Mouse (Mus musculus): ENCODE data around the gene Ptprk. TPM values are rescaled to one million over a fixed set of nuclear protein-coding genes. Genes with fewer than 3 reads are reported as not detected.

Ptprk gene
- polyA plus RNA-seq, 1 experiment from 2014 or later = 33.8 TPM

DNA sequence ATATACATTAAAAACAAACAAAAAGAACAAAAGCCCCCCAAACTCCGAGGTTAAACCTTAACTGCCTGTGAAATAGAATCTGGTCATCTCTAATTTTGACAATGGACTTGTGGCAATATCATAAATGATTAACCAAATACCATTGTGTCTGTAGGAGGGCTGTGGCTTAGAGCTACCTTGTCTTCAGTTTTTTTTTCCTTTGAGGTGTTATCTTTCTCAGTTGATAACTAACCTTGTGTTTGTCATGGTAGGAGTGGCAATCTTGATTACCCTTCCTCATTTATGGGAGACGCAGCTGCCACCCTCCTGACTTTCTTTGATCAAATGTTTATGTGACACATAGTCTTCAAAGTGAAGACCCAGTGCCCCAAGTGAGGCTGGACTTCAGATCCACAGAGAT is 24.3 kb downstream of the Ptprk start:
- Histone ChIP-seq H3K27me3 (ENCODE audit: control insufficient read depth, insufficient read depth, low read depth, low read length) (no peaks in the 10 kb centered on the region), H3K36me3 (ENCODE audit: control insufficient read depth, insufficient read depth, low read length) (no peaks in the 10 kb centered on the region), H3K9ac (ENCODE audit: low read depth, low read length) (no peak overlapping the region), H3K9me3 (replicated peaks; ENCODE audit: control insufficient read depth, low read length, poor library complexity, severe bottlenecking) (no peaks in the 10 kb centered on the region), H3K4me2 (ENCODE audit: low read length) (no peak overlapping the region), H3K27ac (ENCODE audit: low read length) (no peak overlapping the region), H3K4me1 (ENCODE audit: control insufficient read depth, insufficient read depth, low read length) (0 out of 2 replicates have a peak, but pooled peaks cover 4% of the 10 kb centered on the region), H3K4me3 (ENCODE audit: low read depth, low read length) (no peak overlapping the region)
- 92% methylated on average over 2 of the region's 2 CpGs for WGBS
- ATAC-seq = no peak

- 96% methylated on average over 4 of the region's 4 CpGs for WGBS
- H3K4me1 ChIP-seq (ENCODE audit: control insufficient read depth, insufficient read depth, low read length) = no peaks in the 10 kb centered on the region
- no peak overlapping the region for H3K4me3 ChIP-seq (ENCODE audit: low read depth, low read length)
- H3K9ac ChIP-seq (ENCODE audit: low read depth, low read length) = no peak overlapping the region
- no peak overlapping the region for H3K4me2 ChIP-seq (ENCODE audit: low read length)
- no peak overlapping the region for H3K27ac ChIP-seq (ENCODE audit: low read length)
- ATAC-seq = no peak
- H3K9me3 ChIP-seq (replicated peaks; ENCODE audit: control insufficient read depth, low read length, poor library complexity, severe bottlenecking) = no peaks in the 10 kb centered on the region
- H3K36me3 ChIP-seq (ENCODE audit: control insufficient read depth, insufficient read depth, low read length) = no peaks in the 10 kb centered on the region
- no peaks in the 10 kb centered on the region for H3K27me3 ChIP-seq (ENCODE audit: control insufficient read depth, insufficient read depth, low read depth, low read length)
Measured at GRCm38 (mm10) chr10:28103406-28103906, 28.8 kb downstream of the Ptprk start.

- no peak overlapping the region for H3K4me2 ChIP-seq (ENCODE audit: low read length)
- ATAC-seq = no peak
- no peaks in the 10 kb centered on the region for H3K9me3 ChIP-seq (replicated peaks; ENCODE audit: control insufficient read depth, low read length, poor library complexity, severe bottlenecking)
- no peak overlapping the region for H3K4me3 ChIP-seq (ENCODE audit: low read depth, low read length)
- WGBS = 59% methylated on average over 2 of the region's 2 CpGs
- no peaks in the 10 kb centered on the region for H3K36me3 ChIP-seq (ENCODE audit: control insufficient read depth, insufficient read depth, low read length)
- H3K27ac ChIP-seq (ENCODE audit: low read length) = no peak overlapping the region
- H3K9ac ChIP-seq (ENCODE audit: low read depth, low read length) = no peak overlapping the region
- H3K4me1 ChIP-seq (ENCODE audit: control insufficient read depth, insufficient read depth, low read length) = no peaks in the 10 kb centered on the region
- H3K27me3 ChIP-seq (ENCODE audit: control insufficient read depth, insufficient read depth, low read depth, low read length) = no peaks in the 10 kb centered on the region
Measured at GRCm38 (mm10) chr10:28103924-28104323, 29.3 kb downstream of the Ptprk start.

DNA sequence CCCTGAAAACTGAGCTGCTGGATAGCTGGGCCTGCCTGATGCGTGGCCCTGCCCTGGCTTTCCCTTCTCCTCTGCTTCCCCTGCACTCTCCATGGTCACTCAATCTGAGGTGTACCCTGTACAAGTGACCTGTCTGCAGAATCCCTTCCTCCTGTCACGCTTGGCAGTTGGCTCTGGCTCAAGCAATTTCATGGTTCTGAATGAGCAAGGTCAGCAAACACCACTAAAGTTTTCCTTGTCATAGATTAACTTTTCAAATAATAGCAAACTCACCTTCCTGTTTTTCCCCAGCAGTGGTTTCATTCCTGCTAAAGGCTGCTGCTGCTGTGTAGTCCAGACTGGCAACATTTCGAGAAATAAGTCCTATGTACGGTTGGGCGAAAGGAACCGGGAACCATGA is 30.6 kb downstream of the Ptprk start:
- H3K9me3 ChIP-seq (replicated peaks; ENCODE audit: control insufficient read depth, low read length, poor library complexity, severe bottlenecking) = no peaks in the 10 kb centered on the region
- WGBS = 85% methylated on average over 6 of the region's 6 CpGs
- H3K9ac ChIP-seq (ENCODE audit: low read depth, low read length) = no peak overlapping the region
- H3K27me3 ChIP-seq (ENCODE audit: control insufficient read depth, insufficient read depth, low read depth, low read length) = no peaks in the 10 kb centered on the region
- H3K27ac ChIP-seq (ENCODE audit: low read length) = no peak overlapping the region
- no peaks in the 10 kb centered on the region for H3K4me1 ChIP-seq (ENCODE audit: control insufficient read depth, insufficient read depth, low read length)
- no peak for ATAC-seq
- H3K4me2 ChIP-seq (ENCODE audit: low read length) = no peak overlapping the region
- no peak overlapping the region for H3K4me3 ChIP-seq (ENCODE audit: low read depth, low read length)
- no peaks in the 10 kb centered on the region for H3K36me3 ChIP-seq (ENCODE audit: control insufficient read depth, insufficient read depth, low read length)

DNA sequence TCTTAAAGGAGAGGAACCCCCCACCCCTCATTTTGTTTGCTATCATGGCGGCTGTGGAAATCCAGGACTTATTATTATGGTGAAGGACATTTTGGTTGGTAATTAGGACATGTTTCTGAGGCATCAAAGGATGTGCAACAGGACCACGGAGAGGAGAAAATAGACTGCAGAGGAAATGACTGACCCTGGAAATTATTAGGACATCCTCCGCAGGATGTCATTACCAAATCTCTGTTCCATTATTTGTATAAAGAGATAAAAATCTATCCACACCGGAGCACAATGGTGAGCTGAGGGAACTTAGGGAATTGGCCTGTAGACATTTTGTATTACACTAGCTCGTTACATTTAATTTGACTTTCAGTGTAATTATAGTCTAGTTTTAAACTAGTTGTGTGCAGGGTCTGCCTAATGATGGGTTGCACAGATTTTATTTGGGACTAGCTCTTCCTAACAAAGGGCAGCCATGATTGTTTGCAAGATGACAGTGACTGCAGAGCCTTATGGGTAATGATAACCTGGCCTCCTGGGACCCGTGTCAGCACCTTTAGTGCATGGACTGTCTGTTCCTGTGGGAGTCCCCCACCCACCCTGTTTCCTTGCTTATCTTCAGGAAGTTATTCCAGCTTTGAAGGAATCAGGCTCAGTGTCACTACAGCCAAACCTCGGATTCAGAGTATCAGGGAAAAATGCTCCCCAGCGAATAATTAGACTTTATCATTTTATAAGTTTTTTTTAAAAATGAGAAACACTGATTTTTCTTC is 38.4 kb downstream of the Ptprk start:
- no peak for ATAC-seq
- Histone ChIP-seq H3K4me3 (ENCODE audit: low read depth, low read length) (no peak overlapping the region), H3K27me3 (ENCODE audit: control insufficient read depth, insufficient read depth, low read depth, low read length) (no peaks in the 10 kb centered on the region), H3K4me1 (ENCODE audit: control insufficient read depth, insufficient read depth, low read length) (no peaks in the 10 kb centered on the region), H3K27ac (ENCODE audit: low read length) (no peak overlapping the region), H3K36me3 (ENCODE audit: control insufficient read depth, insufficient read depth, low read length) (no peaks in the 10 kb centered on the region), H3K9ac (ENCODE audit: low read depth, low read length) (no peak overlapping the region), H3K9me3 (replicated peaks; ENCODE audit: control insufficient read depth, low read length, poor library complexity, severe bottlenecking) (no peaks in the 10 kb centered on the region), H3K4me2 (ENCODE audit: low read length) (no peak overlapping the region)
- 78% methylated on average over 8 of the region's 8 CpGs for WGBS

GRCm38 (mm10) chr10:28113879-28114278 is 39.3 kb downstream of the Ptprk start:
- ATAC-seq = no peak
- H3K9ac ChIP-seq (ENCODE audit: low read depth, low read length) = no peak overlapping the region
- no peak overlapping the region for H3K4me2 ChIP-seq (ENCODE audit: low read length)
- WGBS = 75% methylated on average over 3 of the region's 3 CpGs
- H3K4me1 ChIP-seq (ENCODE audit: control insufficient read depth, insufficient read depth, low read length) = no peaks in the 10 kb centered on the region
- H3K27ac ChIP-seq (ENCODE audit: low read length) = no peak overlapping the region
- no peaks in the 10 kb centered on the region for H3K27me3 ChIP-seq (ENCODE audit: control insufficient read depth, insufficient read depth, low read depth, low read length)
- no peaks in the 10 kb centered on the region for H3K9me3 ChIP-seq (replicated peaks; ENCODE audit: control insufficient read depth, low read length, poor library complexity, severe bottlenecking)
- no peak overlapping the region for H3K4me3 ChIP-seq (ENCODE audit: low read depth, low read length)
- no peaks in the 10 kb centered on the region for H3K36me3 ChIP-seq (ENCODE audit: control insufficient read depth, insufficient read depth, low read length)

DNA sequence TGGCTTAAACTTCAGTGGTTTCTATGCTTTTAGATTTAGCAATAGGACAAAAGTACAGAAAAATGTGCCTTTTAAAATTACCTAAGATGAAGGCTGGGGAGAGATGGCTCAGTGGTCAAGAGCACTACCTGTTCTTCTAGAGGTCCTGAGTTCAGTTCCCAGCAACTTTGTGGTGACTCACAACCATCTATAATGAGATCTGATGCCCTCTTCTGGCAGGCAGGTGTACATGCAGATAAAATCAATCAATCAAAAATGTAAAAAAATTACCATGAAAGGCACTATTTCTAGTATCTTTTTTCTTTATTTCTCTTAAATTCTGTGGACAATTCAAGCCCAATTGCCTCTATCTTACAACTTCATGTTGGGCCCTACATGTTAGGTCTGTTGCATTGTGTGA is 42.4 kb downstream of the Ptprk start:
- Histone ChIP-seq H3K4me1 (ENCODE audit: control insufficient read depth, insufficient read depth, low read length) (no peaks in the 10 kb centered on the region), H3K9me3 (replicated peaks; ENCODE audit: control insufficient read depth, low read length, poor library complexity, severe bottlenecking) (no peaks in the 10 kb centered on the region), H3K9ac (ENCODE audit: low read depth, low read length) (no peak overlapping the region), H3K4me3 (ENCODE audit: low read depth, low read length) (no peak overlapping the region), H3K27ac (ENCODE audit: low read length) (no peak overlapping the region), H3K27me3 (ENCODE audit: control insufficient read depth, insufficient read depth, low read depth, low read length) (no peaks in the 10 kb centered on the region), H3K4me2 (ENCODE audit: low read length) (no peak overlapping the region), H3K36me3 (ENCODE audit: control insufficient read depth, insufficient read depth, low read length) (no peaks in the 10 kb centered on the region)
- ATAC-seq = no peak

DNA sequence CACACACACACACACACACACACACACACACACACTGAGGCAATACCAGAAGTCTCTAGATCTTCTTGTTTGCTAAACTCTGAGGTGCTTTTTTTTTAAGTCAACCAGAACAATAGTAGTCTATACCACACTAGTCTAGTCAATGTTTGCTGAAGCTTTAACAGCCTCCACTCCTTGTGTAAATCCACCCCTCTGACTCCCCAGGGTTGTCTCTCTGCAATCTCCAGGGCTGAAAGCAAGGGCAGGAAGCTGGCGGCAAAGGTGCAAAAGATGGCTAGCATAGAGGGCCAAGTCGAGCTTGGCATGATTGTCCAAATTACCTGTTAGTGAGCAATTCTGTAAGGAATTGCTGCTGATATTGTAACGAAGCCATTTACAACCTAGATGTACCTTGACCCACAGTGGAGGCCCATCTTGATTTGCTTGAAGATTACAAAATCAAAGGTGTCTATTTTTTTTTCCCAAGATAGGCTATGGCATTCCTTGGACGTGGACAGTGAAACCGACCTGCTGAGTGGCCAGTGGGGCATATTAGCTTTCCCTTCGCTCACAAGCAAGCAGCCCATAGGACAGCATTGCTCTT is 44.3 kb downstream of the Ptprk start:
- Histone ChIP-seq H3K4me3 (ENCODE audit: low read depth, low read length) (no peak overlapping the region), H3K27me3 (ENCODE audit: control insufficient read depth, insufficient read depth, low read depth, low read length) (no peaks in the 10 kb centered on the region), H3K4me2 (ENCODE audit: low read length) (no peak overlapping the region), H3K36me3 (ENCODE audit: control insufficient read depth, insufficient read depth, low read length) (no peaks in the 10 kb centered on the region), H3K9ac (ENCODE audit: low read depth, low read length) (no peak overlapping the region), H3K4me1 (ENCODE audit: control insufficient read depth, insufficient read depth, low read length) (no peaks in the 10 kb centered on the region), H3K9me3 (replicated peaks; ENCODE audit: control insufficient read depth, low read length, poor library complexity, severe bottlenecking) (no peaks in the 10 kb centered on the region), H3K27ac (ENCODE audit: low read length) (no peak overlapping the region)
- WGBS = 93% methylated on average over 6 of the region's 6 CpGs
- no peak for ATAC-seq

DNA sequence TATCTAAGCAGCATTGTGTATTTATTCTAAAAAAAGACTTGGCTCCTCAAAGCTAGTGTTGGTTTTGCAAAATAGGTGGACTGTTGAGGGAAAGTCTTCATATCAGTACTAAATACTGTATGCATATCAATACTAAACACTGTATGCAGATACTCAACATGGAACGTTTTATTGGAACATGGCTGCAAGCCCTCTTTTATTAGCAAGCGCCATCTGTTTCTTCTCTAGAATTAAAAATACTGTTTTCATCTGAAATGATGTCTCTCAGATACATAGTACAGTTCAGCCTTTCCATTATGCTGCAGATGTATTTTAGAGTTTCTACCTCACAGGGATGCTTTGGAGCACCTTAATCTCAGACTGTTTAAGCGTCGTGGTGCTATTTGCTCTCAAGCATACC is 49.3 kb downstream of the Ptprk start:
- Histone ChIP-seq H3K9me3 (replicated peaks; ENCODE audit: control insufficient read depth, low read length, poor library complexity, severe bottlenecking) (no peaks in the 10 kb centered on the region), H3K27ac (ENCODE audit: low read length) (no peak overlapping the region), H3K4me3 (ENCODE audit: low read depth, low read length) (no peak overlapping the region), H3K4me1 (ENCODE audit: control insufficient read depth, insufficient read depth, low read length) (no peaks in the 10 kb centered on the region), H3K27me3 (ENCODE audit: control insufficient read depth, insufficient read depth, low read depth, low read length) (no peaks in the 10 kb centered on the region), H3K9ac (ENCODE audit: low read depth, low read length) (no peak overlapping the region), H3K36me3 (ENCODE audit: control insufficient read depth, insufficient read depth, low read length) (no peaks in the 10 kb centered on the region), H3K4me2 (ENCODE audit: low read length) (no peak overlapping the region)
- 98% methylated on average over 4 of the region's 4 CpGs for WGBS
- ATAC-seq = no peak
